Mouse (Mus musculus): Measurements from ENCODE around the gene Arl4c. TPM values are rescaled to one million over a fixed set of nuclear protein-coding genes. Genes with fewer than 3 reads are reported as not detected.

Gene Arl4c
- total RNA-seq, 2 experiments from 2014 or later: 26.1 to 29.0 TPM

DNA sequence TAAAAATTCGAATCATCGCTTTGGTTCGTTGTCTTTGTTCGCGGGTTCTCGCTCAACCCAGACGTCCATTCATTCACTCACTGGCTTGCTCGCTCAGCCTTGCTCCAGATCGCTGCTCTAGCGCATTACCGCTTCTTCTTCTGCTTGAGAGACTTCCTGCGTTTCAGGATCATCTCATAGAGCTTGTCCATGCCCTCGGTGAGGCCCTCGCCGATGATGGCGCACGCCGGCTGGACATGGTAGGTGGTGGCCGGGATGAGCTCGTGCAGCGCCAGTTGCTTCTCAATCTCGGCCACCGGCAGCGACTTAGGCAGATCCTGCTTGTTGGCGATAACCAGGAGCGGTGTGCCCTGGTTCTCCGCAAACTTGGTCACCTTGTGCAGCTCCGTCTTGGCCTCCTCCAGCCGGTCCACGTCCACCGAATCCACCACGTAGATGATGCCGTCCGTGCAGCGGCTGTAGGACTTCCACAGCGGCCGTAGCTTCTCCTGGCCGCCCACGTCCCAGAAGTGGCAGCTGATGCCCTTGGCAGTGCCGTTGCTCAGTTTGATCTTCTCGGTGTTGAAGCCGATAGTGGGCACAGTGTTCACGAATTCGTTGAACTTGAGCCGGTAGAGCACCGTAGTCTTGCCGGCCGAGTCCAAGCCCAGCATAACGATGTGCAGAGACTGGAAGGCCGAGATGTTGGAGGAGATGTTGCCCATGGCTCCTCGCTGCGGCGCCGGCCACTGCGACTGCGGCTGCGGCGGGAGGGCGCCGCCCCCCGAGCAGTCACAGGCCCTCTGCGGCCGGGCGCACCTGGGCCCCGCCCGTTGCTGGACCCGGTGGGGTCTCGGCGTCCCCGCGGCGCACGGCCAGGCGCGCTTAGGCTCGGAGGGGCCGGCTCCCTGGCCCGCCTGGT, 810 bp downstream of the Arl4c start:
- DNase-seq: peak in 1 of 2 experiments; percentile 14

GRCm38 (mm10) chr1:88699856-88700791, 1.9 kb downstream of the Arl4c start:
- no peak for DNase-seq

GRCm38 (mm10) chr1:88699401-88699800, 2.6 kb downstream of the Arl4c start:
- no peak for DNase-seq

DNA sequence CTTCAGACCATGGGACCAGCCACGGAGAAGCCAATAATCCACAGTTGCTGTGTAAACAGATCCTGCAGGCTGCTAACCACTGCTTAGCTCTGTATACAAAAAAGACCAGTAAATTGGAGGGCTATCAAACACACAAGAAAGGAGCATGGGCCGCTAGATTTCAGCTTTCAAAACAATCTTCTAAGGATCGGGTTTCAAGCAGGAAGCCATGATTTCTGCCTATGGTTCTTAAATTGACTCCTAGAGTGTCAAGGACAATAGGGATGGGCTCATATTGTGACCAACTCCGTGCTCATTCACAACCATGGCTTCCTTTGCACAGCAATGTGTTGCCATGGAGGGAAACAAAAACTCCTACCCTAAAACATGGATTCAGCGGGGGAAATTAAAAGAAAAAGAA, 3.1 kb downstream of the Arl4c start:
- DNase-seq: no peak

DNA sequence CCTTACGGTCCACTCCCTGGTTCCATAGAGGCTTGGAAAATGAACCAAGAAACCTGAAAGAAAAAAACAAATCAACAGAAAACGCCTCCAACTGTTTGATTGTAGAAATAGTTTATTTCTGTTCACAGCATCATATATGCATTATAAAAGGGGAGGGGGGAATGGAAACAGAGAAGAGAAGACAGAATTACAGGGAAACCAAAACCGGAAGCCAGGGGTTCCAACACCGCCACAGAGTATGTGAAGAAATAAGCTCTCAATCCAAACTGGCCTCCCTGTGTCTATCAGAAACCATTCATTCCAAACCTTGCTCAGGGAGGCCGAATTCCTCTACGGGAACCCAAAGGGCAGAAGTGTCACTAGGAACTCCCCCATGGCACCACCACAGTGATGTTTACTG, 3.9 kb downstream of the Arl4c start:
- no peak for DNase-seq

DNA sequence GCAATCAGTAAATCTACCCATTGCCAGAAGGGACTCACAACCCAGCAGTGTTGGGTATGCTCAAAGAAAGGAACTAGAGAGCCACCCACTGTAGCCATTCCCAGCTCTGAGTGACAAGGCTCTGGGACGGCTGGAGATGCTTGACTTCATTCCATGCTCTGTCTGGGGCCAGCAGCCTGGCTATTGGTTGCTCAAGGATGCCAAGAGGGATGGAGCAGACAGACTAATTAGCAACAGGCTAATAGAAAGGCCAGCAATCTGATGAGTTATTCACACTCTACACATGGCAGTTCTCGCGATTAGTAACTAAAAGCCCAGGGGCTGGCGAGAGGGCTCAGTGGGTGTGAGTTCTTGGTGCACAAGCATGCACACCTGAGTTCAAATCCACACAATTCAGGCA, 5.6 kb downstream of the Arl4c start:
- no peak for DNase-seq

DNA sequence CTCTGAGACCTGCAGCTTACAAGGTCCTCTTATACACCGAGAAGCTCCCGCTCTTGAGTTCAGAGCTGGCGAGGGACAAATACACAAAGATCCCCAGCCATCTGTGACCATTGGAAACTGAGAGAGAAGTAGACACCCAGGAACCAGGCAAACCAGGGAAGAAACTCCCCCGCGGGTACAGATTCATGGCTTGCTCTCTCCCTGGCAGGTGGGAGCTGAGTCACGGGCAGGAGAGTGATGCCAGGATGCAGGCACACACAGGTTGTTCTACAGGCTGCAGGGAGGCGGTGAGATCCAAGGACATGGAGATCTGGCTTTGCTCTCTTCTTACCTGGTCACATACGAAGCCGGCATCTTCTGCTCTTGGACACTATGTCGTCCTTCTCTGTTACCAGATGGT, 7.7 kb downstream of the Arl4c start:
- no peak for DNase-seq

DNA sequence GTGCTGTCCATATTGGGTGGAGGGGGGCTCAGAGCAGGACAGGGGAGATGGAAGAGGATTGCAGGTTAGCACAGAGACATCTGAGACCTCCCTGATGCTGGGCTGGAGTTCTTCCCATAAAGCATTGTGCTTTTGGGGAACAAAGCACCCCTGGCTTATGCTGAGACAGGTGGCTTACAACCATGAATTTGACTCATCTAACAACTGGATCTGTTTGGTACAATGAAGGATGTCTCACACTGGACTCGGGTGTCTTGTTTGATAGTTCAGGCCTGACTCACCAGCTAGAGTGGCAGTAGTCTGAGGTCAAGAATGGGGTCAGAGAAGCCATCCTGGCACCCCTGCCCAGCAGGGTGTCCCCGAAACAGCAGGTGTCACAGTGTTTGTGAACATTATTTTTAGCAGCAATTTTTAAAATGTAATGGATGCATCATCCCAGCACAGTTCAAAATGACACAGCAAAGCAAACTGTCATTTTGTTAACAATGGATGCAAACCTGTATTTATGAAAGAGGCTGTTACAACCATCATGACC, 9.7 kb downstream of the Arl4c start:
- DNase-seq: no peak

- no peak for DNase-seq
Measured at GRCm38 (mm10) chr1:88690601-88691000, 11.4 kb downstream of the Arl4c start.

DNA sequence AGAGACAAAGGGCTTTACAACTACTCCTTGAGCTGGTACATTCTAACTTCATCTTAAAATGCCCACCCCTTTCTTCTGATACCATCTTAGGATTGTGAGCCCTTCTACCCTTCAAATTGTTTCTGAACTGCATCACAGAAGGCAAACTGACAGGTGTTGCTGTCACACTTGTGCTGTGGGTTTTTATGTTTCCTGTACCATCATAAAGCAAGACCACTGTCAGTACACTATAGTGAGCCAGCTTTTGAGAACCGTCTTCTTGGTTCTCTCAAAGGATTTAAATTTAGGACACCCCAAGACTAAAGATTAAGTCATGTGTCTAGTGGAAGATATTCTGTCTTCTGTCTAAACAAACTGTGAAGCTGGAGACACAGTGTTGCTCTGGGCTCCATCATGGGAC, 17.3 kb downstream of the Arl4c start:
- DNase-seq: no peak

DNA sequence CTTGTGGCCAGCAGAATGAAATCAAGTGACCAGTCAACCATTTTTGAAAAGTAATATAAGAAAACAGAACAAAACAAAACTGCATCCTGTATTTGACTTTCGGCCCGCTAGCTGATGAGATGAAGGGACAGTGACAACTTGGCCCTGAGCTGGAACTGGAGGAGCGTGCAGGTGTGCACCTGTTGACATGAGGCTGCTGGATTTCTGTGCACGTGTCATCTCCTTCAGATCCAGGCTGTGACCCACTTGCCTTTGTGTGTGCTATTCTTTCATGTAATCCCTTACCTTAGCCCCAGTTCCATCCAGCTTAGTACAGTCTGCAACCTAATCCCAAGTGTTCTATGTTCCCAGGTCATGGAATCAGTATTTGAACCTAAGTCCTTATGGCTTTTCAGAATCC, 20.4 kb downstream of the Arl4c start:
- no peak for DNase-seq

GRCm38 (mm10) chr1:88680804-88681203, 21.2 kb downstream of the Arl4c start:
- no peak for DNase-seq

DNA sequence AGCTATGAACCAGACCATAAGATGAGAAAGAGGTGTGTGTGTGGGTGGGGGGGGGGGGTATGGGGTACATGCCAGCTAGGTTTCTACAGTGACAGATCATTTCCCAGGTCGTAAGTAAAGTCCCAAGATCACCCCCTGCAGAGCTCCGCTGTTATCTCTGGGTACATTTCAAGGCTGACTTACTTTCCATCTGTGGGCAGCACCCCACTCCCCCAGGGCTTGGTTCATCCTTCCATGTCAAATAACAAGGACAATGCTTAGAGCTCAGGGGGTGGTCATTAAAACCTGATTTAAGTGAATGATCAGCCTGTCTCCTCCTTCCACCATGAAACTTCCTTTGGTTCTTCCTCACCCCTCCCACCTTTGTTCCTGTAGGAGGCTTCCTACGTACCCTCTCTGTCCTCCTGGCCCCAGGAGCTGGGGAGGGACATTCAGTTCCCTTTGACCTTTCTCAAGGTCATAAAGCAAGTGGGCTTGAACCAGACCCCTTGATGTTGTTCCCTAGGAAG, 23.7 kb downstream of the Arl4c start:
- DNase-seq: no peak

GRCm38 (mm10) chr1:88670807-88671206, 31.2 kb downstream of the Arl4c start:
- DNase-seq: no peak

GRCm38 (mm10) chr1:88668846-88669810, 32.9 kb downstream of the Arl4c start:
- no peak for DNase-seq

DNA sequence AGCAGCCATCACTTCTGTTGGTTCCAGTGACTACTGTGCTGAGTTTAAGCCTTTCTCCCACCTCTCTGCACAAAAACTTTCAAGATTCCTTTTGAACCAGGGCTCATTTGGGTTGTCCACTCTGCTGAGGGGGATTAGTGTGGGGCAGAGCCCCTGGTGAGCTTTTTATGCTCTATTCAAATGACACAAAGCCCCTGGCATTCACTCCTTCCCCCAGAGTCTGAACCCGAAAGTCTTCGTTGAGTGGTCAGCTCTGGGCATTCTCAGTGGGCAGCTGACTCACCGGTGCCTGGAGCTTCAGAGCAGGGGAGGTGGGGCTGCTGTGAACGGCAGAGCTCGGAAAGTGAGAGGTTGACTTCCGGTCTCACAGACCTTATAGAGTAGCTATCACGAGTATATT, 33.7 kb downstream of the Arl4c start:
- DNase-seq: no peak

DNA sequence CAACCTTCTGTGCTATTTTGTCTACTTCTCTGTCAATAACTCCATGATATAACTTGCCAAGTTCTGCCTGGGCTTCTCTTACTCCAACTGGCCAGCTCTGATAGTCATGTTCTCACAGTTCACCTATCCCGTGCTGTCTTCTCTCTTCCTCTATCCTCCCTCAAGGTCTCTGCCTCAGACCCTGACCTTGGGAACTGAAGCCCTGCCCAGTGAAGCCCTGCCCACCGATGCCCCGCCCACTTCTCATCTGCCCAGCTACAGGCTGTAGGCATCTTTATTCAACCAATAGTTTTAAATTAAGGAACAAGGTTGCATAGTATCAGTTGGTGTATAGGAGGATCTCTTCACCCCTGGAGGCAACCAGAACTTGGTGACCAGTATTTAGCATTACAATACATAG, 37.4 kb downstream of the Arl4c start:
- no peak for DNase-seq

GRCm38 (mm10) chr1:88662736-88663135, 39.3 kb downstream of the Arl4c start:
- no peak for DNase-seq

DNA sequence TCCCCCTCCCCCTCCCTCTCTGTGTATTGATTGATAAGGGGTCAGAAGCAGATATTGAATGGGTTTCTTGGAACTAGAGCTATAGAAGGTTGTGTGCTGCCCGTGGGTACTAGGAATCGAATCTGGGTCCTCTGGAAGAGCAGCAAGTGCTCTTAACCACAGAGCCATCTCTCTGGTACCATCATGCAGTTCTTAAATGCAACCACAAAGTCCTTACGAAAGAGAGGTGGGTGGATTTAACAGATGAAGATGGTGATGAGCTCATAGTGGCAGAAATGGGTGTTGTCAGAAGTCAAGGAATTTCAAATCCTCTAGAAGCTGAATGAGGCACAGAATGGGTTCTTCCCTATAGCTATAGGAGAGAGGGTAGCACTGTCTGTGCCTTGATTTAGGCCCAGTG, 40.8 kb downstream of the Arl4c start:
- DNase-seq: no peak

- DNase-seq: peak; percentile 29 to 44
Measured at GRCm38 (mm10) chr1:88658290-88658857, 43.6 kb downstream of the Arl4c start.

- no peak for DNase-seq
Measured at GRCm38 (mm10) chr1:88656096-88656480, 45.9 kb downstream of the Arl4c start.
